Mouse (Mus musculus): ENCODE data around the gene Mark1. TPM values are rescaled to one million over a fixed set of nuclear protein-coding genes. Genes with fewer than 3 reads are reported as not detected.

Mark1 gene
- polyA plus RNA-seq, 1 experiment from 2014 or later, result 1.6 TPM

- Histone ChIP-seq H3K9ac (ENCODE audit: low read depth, low read length) (no peak overlapping the region), H3K36me3 (ENCODE audit: control insufficient read depth, insufficient read depth) (peaks cover 8% of the 10 kb centered on the region; the same call in 1 of the 2 replicates)
These were observed 76.5 kb downstream of the Mark1 start for GRCm38 (mm10) chr1:184922824-184923223.

GRCm38 (mm10) chr1:184920057-184920456 lies 79.3 kb downstream of the Mark1 start:
- WGBS, result 76% methylated on average over 5 of the region's 5 CpGs
- TF ChIP-seq CTCF (IDR thresholded peaks at IDR 0.05; ENCODE audit: low read depth), result no peak
- no peak overlapping the region for H3K4me3 ChIP-seq (ENCODE audit: low read depth, low read length)
- no peaks in the 10 kb centered on the region for H3K4me1 ChIP-seq (replicated peaks; ENCODE audit: control insufficient read depth, insufficient read depth, low read length)
- H3K36me3 ChIP-seq (ENCODE audit: control insufficient read depth, insufficient read depth), result peaks cover 8% of the 10 kb centered on the region; the same call in 1 of the 2 replicates
- no peak for ATAC-seq
- no peaks in the 10 kb centered on the region for H3K9me3 ChIP-seq (ENCODE audit: control insufficient read depth)
- no peaks in the 10 kb centered on the region for H3K27me3 ChIP-seq (replicated peaks; ENCODE audit: control insufficient read depth, insufficient read depth, low read length)
- H3K9ac ChIP-seq (ENCODE audit: low read depth, low read length), result no peak overlapping the region
- H3K27ac ChIP-seq (ENCODE audit: low read depth, low read length), result no peak overlapping the region
- no peak overlapping the region for H3K4me2 ChIP-seq (replicated peaks; ENCODE audit: low read depth)

More at GRCm38 (mm10) chr1:184922824-184923223, 76.5 kb downstream of the Mark1 start:
- Histone ChIP-seq H3K27ac (ENCODE audit: low read depth, low read length) (no peak overlapping the region), H3K4me1 (replicated peaks; ENCODE audit: control insufficient read depth, insufficient read depth, low read length) (no peaks in the 10 kb centered on the region), H3K27me3 (replicated peaks; ENCODE audit: control insufficient read depth, insufficient read depth, low read length) (no peaks in the 10 kb centered on the region), H3K9me3 (ENCODE audit: control insufficient read depth) (no peaks in the 10 kb centered on the region), H3K4me3 (ENCODE audit: low read depth, low read length) (no peak overlapping the region), H3K4me2 (replicated peaks; ENCODE audit: low read depth) (no peak overlapping the region)
- ATAC-seq, result no peak
- no peak for TF ChIP-seq CTCF (IDR thresholded peaks at IDR 0.05; ENCODE audit: low read depth)
- WGBS, result 89% methylated on average over 13 of the region's 13 CpGs

GRCm38 (mm10) chr1:184918227-184918888 lies 81.0 kb downstream of the Mark1 start:
- Histone ChIP-seq H3K27ac (ENCODE audit: low read depth, low read length) (no peak overlapping the region), H3K4me1 (replicated peaks; ENCODE audit: control insufficient read depth, insufficient read depth, low read length) (no peaks in the 10 kb centered on the region), H3K36me3 (ENCODE audit: control insufficient read depth, insufficient read depth) (peaks cover 8% of the 10 kb centered on the region; the same call in 1 of the 2 replicates), H3K4me2 (replicated peaks; ENCODE audit: low read depth) (no peak overlapping the region), H3K9ac (ENCODE audit: low read depth, low read length) (no peak overlapping the region), H3K4me3 (ENCODE audit: low read depth, low read length) (no peak overlapping the region), H3K27me3 (replicated peaks; ENCODE audit: control insufficient read depth, insufficient read depth, low read length) (no peaks in the 10 kb centered on the region), H3K9me3 (ENCODE audit: control insufficient read depth) (no peaks in the 10 kb centered on the region)
- peak; percentile 66 for TF ChIP-seq CTCF (IDR thresholded peaks at IDR 0.05; ENCODE audit: low read depth)
- 89% methylated on average over 5 of the region's 5 CpGs for WGBS
- ATAC-seq, result no peak

GRCm38 (mm10) chr1:184912336-184912735 lies 87.0 kb downstream of the Mark1 start:
- Histone ChIP-seq H3K4me3 (ENCODE audit: low read depth, low read length) (no peak overlapping the region), H3K4me1 (replicated peaks; ENCODE audit: control insufficient read depth, insufficient read depth, low read length) (no peaks in the 10 kb centered on the region), H3K9me3 (ENCODE audit: control insufficient read depth) (no peaks in the 10 kb centered on the region), H3K27ac (ENCODE audit: low read depth, low read length) (peak overlapping the region; percentile 70), H3K36me3 (ENCODE audit: control insufficient read depth, insufficient read depth) (peaks cover 7% of the 10 kb centered on the region; the same call in 1 of the 2 replicates), H3K9ac (ENCODE audit: low read depth, low read length) (no peak overlapping the region), H3K27me3 (replicated peaks; ENCODE audit: control insufficient read depth, insufficient read depth, low read length) (no peaks in the 10 kb centered on the region), H3K4me2 (replicated peaks; ENCODE audit: low read depth) (no peak overlapping the region)
- no peak for TF ChIP-seq CTCF (IDR thresholded peaks at IDR 0.05; ENCODE audit: low read depth)
- 91% methylated on average over 18 of the region's 18 CpGs for WGBS
- ATAC-seq, result no peak; the same call in 1 of the 2 replicates

GRCm38 (mm10) chr1:184911861-184912260 lies 87.5 kb downstream of the Mark1 start:
- ATAC-seq, result peak; percentile 92
- Histone ChIP-seq H3K36me3 (ENCODE audit: control insufficient read depth, insufficient read depth) (peaks cover 7% of the 10 kb centered on the region; the same call in 1 of the 2 replicates), H3K4me2 (replicated peaks; ENCODE audit: low read depth) (no peak overlapping the region), H3K9me3 (ENCODE audit: control insufficient read depth) (no peaks in the 10 kb centered on the region), H3K9ac (ENCODE audit: low read depth, low read length) (no peak overlapping the region), H3K27me3 (replicated peaks; ENCODE audit: control insufficient read depth, insufficient read depth, low read length) (no peaks in the 10 kb centered on the region), H3K27ac (ENCODE audit: low read depth, low read length) (peak overlapping the region; percentile 70), H3K4me1 (replicated peaks; ENCODE audit: control insufficient read depth, insufficient read depth, low read length) (no peaks in the 10 kb centered on the region), H3K4me3 (ENCODE audit: low read depth, low read length) (no peak overlapping the region)
- TF ChIP-seq CTCF (IDR thresholded peaks at IDR 0.05; ENCODE audit: low read depth), result 0 out of 2 replicates have a peak, but pooled peaks have one; percentile 4
- 35% methylated on average over 6 of the region's 6 CpGs for WGBS

- peaks cover 17% of the 10 kb centered on the region; the same call in 1 of the 2 replicates for H3K36me3 ChIP-seq (ENCODE audit: control insufficient read depth, insufficient read depth)
- H3K9me3 ChIP-seq (ENCODE audit: control insufficient read depth), result no peaks in the 10 kb centered on the region
- peak; percentile 47; the same call in 1 of the 2 replicates for ATAC-seq
- no peak overlapping the region for H3K9ac ChIP-seq (ENCODE audit: low read depth, low read length)
- H3K4me3 ChIP-seq (ENCODE audit: low read depth, low read length), result no peak overlapping the region
- H3K4me1 ChIP-seq (replicated peaks; ENCODE audit: control insufficient read depth, insufficient read depth, low read length), result no peaks in the 10 kb centered on the region
- TF ChIP-seq CTCF (IDR thresholded peaks at IDR 0.05; ENCODE audit: low read depth), result no peak
- 39% methylated on average over 9 of the region's 9 CpGs for WGBS
- H3K4me2 ChIP-seq (replicated peaks; ENCODE audit: low read depth), result no peak overlapping the region
- H3K27ac ChIP-seq (ENCODE audit: low read depth, low read length), result no peak overlapping the region
- no peaks in the 10 kb centered on the region for H3K27me3 ChIP-seq (replicated peaks; ENCODE audit: control insufficient read depth, insufficient read depth, low read length)
These were observed 90.8 kb downstream of the Mark1 start for GRCm38 (mm10) chr1:184908558-184908957.
